Mouse (Mus musculus) layer of hippocampus, postnatal 36 days (tissue): ENCODE results near the gene Cd3g. TPM values are rescaled to one million over a fixed set of nuclear protein-coding genes. Genes with fewer than 3 reads are reported as not detected.
"Not testable (repeated sequence)": the region's sequence is repeated elsewhere in the genome, so short reads cannot be mapped to it uniquely, and the experiment has no call there.

Experiments
- DNase-seq, 2 experiments: peaks; one replicate each; pipeline ENCODE4 v3.0.0; 2022
- total RNA-seq, 2 experiments: library from RNA; stranded (reverse); gene quantifications; 2 replicates each; pipeline ENCODE4 v1.2.3; 2021

The Cd3g gene
- total RNA-seq, 2 experiments from 2014 or later = not detected

DNA sequence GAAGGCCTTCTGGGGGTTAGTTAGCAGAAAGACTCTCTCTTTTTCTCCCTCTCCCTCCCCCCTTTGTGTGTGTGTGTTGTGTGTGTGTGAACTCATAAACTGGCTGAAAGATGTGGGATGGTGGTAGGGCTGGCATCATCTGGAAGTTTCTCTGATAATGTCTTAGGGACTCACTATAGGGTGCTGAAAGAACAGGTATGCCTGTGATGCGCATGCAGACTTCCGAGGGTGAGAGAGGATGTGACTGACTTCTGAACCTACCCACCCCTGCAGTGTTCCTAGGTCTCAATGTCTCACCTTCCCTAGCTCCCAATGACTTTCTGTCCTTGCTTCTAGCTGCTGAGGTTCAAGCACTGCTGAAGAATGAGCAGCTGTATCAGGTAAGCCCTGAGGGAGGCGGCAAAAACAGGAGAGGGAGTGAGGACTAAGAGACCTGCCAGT, 5.5 kb upstream of the Cd3g start:
- no peak for DNase-seq

GRCm38 (mm10) chr9:44983001-44983400, 2.8 kb upstream of the Cd3g start:
- DNase-seq = no peak

DNA sequence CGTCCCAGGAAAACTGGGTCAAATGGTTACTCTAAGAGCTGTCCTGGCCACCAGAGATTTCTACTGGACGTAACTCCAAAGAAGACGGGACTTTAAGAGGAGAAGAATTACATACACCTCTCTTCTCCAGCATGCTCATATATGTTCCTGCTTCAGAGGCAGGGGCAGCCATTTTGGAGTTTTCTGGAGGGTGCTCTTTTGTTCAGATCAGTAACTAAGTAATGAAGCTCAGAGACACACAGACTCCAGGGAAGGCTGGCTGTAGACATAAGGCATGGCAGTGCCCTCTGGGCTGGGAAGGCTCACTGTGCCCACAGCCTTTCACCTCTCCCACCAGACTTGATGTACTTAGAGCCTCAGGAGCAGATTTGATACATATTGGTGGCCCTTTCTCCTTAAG, 2.3 kb upstream of the Cd3g start:
- no peak for DNase-seq

DNA sequence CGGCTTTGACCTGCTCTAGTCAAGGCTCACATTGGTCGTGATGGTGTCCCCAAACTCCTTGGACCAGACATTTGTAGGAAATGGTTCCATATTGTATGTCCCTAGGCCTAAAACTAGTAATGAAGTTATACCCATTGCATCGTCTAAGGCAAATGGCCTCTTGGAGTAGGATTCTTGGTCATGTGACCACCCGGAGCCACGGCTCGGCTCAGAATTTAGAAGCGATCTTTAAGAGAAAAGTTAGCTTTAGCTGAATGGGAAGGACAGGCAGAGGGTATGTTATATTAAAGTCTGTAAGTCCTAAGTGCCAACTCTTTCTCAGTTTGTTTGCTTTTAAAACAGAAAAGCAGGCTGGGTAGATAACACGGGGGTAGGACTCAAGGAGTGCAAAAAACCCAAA, 1.9 kb upstream of the Cd3g start:
- no peak for DNase-seq

DNA sequence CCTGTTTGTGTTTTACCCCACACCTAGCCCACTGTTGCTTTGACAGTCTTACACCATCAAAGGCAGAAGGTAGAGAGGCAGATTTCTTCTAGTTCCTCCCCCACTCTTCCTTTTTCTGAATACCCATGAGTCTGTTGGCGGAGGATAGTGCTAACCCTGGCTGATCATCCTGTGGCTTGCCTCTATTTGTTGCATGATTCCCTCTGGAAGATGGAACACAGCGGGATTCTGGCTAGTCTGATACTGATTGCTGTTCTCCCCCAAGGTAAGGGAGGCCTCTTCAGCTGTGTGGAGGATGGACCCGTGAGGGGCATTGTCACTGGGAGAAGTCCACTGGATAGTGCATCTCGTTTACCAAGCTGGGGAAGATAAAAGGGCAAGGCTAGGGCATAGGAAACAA, 1.4 kb upstream of the Cd3g start, which contains the start of gene Cd3d:
Gene Cd3d, plus strand, starts transcription at position 111 of the 400 bp plus-strand sequence.
- no peak for DNase-seq

- no peak for DNase-seq
These were observed 873 bp upstream of the Cd3g start for GRCm38 (mm10) chr9:44981104-44981503.

DNA sequence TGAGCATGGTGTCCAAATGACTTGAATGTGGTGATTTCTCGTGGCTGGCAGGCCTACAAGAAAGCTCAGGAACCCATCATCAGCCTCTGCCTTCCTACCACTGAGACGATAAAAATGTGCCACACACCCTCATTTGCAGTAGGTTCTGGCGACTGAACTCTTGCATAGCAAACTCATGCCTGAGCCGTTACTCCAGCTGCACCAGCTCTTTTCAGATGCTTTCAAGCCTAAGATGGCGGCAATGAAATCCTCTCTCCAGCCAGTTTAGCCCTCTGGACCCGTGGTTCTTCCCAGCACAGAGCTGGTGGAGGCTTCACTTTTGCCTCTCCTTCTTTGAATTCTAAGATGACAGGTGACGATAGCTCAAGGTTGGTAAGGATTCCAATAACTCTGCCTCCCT, 425 bp downstream of the Cd3g start:
- no peak for DNase-seq

DNA sequence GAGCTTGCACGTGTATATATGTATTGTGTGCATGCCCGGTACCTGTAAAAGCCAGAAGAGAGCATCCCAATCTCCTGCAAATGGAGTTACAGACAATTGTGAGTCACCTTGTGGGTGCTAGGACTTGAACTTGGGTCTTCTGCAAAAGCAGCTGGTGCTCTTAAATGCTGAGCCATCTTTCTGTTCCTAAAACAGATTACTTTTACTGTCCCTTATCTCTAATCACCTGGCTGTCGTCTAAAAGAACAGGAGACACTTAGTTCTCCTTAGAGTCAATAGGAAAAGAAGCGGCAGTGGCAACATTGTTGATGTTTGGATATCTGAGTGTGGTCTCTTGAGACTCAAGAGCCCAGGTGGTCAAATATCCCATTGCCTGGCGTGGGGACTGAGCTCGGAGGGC, 2.4 kb downstream of the Cd3g start:
- DNase-seq = no peak

DNA sequence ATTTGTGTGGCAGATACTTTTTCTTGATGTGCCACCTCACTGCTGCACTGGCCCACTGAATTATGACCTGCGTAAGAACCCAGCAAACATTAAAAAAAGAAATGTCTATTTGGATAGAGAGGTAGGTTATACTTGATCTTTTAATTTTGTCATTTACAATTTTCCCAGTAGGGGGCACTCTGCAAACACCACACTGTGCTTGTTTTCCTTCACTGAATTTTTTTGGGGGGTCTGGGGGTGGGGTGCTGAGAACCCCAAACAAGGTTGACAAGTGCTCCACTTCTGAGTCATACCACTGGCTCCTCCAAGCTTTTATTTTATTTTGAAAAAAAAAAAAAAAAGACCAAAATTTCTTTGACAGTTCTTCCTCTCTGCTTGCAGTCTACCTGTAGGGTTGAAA, 10.8 kb downstream of the Cd3g start:
- no peak for DNase-seq

DNA sequence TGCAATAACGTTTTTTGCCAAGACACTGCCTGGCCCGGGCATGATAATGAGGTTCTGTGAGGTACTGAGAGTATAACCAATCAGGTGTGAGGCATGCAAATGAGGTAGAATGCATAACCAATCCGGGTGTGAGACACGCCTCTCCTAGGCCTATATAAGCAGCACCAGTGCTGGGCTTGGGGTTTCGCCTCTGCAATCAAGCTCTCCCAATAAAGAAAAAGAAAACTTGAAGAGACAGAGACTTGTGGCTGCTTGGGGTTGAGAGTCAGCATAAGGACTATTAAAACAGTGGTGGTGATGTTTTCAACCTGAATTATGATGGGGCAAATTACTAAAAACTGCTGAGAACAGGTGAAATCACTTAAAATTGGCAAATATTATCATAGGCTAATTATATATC, 12.5 kb downstream of the Cd3g start:
- not testable (repeated sequence) for DNase-seq

DNA sequence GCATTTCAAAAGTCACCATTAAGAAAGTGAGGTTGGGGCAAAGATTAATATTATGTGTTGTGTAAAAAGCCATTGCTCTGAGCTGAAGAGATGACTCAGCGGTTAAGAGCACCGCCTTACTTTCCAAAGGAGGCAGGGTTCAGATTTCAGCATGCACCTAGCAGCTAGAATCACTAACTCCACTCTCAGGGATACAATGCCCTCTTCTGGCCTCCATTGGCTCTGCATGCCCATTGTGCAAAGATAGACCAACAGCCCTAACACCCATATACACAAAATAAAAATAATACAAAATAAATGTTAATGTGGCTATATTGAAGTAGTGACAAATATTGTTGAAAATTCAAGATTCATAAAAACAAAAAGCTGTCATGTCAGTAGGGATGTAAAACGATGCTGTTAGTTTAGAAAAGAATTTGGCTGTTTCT, 13.4 kb downstream of the Cd3g start:
- peak; percentile 31 to 52 for DNase-seq

- no peak for DNase-seq
These were observed 14.3 kb downstream of the Cd3g start for GRCm38 (mm10) chr9:44965833-44966466.

DNA sequence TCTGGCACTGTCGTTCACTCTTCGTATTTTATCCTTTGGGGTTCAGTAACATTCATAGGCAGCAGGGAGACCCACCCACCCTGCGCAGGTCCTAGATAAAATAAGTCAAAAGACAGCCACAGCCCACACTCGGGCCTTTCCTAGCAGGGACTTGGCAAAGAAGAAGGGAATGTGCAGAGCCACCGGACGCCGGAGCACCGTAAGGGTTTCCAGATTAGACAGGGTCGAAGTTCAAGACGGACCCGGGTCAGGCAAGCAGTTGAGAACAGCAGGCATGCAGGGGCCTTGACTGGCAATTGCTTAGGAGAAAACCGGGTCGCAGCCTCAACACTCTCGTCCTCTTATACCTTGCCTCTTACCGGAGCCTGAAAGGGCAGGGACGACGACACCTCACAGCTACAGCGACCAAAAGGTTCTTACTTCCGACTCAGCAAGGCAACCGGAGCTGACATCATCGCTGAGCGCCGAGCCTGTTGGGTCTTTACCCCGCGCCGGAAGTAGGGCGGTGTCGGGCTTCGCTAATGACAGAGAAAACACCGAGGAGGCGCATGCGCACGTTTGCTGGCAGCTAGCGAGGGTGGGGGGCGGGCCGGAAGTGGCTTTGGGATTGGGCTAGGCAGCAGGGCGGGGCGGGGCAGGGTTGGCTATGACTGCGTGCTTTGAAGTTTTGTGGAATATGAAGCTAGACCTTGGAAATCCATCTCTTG, 15.0 kb downstream of the Cd3g start, which contains the start of gene Ube4a:
Gene Ube4a, minus strand, starts transcription at position 475 of the 707 bp plus-strand sequence.
- DNase-seq = peak; percentile 99 to 100

DNA sequence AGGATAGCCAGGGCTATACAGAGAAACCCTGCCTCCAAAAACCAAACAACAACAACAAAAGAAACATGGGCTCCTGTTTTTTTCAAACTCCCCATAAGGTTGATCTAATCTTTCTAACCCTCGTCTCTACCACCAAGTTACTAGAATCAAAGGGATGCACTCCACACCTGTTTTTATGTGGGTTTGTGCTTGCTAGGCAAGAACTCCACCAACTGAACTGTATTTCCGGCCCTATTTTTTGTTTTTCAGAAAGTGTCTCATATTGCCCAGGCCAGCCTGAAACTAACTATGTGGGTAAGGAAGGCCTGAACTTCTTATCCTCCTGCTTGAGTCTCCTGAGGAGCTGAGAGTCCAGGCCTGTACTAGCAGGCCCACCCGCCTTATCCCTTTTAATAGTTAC, 25.8 kb downstream of the Cd3g start:
- no peak for DNase-seq

- no peak for DNase-seq
These were observed 32.4 kb downstream of the Cd3g start for GRCm38 (mm10) chr9:44947836-44948235.

DNA sequence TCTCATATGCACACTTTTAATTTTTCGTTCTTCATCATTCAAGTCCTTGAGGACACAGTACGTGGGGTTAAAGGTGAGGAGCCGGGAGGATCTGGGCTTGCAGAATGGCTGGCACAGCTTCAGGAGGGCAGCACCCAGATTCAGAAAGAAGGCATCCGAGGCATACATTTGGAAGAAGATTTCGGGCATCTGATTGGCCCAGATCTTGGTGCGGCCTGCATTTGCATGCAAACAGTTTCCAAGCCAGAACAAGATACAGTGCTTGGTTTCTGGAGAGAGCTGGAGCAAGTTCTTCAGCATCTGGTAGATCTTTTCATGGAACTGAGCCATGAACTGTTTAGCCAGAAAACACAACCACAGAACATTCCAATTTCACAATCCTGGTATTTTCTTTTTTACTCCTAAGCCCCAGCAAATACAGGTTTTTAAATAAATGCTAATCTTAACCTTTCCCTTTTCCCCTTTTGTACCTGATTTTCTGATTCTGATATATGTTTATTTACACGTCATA, 34.0 kb downstream of the Cd3g start:
- DNase-seq = no peak

- DNase-seq = no peak
These were observed 37.8 kb downstream of the Cd3g start for GRCm38 (mm10) chr9:44942421-44942820.

- DNase-seq = no peak
These were observed 38.5 kb downstream of the Cd3g start for GRCm38 (mm10) chr9:44941756-44942155.

- no peak for DNase-seq
These were observed 58.7 kb downstream of the Cd3g start for GRCm38 (mm10) chr9:44921543-44921942.

GRCm38 (mm10) chr9:44921123-44921468, 59.1 kb downstream of the Cd3g start:
- no peak for DNase-seq

- peak; percentile 84 to 87 for DNase-seq
These were observed 59.7 kb downstream of the Cd3g start, which contains the start of gene Atp5l for GRCm38 (mm10) chr9:44920374-44921122. Atp5l (minus strand) TSS chr9:44920742.

GRCm38 (mm10) chr9:44919606-44920005, 60.6 kb downstream of the Cd3g start:
- DNase-seq = no peak
